Mouse (Mus musculus) adipocyte (in vitro differentiated cells): Measurements from ENCODE around the gene Iqch.

Experiments used
- DNase-seq: peaks from one replicate; pipeline ENCODE4 v3.0.0-alpha.2; 2016; ENCODE audit warnings: low spot score

Gene Iqch

GRCm38 (mm10) chr9:63493746-63494145, 108.5 kb downstream of the Iqch start:
- no peak for DNase-seq

GRCm38 (mm10) chr9:63492291-63492690, 110.0 kb downstream of the Iqch start:
- no peak for DNase-seq

- no peak for DNase-seq
Measured at GRCm38 (mm10) chr9:63490521-63491307, 111.6 kb downstream of the Iqch start.

DNA sequence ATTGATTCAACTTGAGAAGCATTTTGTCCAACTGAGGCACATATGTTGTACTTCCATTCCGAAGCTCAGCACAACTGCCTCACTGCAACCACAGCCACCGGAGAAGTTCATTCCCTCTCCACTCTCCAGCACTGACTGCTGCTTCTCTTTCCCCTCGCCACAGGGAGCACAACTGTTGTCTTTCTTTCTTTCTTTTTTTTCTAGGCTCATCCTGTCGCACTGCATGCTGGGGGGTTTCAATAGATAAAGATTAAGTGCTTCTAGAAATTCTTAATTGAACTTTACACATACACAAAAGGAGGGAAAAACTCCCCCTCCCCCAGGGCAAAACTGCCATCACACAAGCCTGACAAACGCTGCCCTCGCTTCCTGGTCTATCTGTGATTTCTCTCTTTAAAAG, 113.1 kb downstream of the Iqch start:
- no peak for DNase-seq

DNA sequence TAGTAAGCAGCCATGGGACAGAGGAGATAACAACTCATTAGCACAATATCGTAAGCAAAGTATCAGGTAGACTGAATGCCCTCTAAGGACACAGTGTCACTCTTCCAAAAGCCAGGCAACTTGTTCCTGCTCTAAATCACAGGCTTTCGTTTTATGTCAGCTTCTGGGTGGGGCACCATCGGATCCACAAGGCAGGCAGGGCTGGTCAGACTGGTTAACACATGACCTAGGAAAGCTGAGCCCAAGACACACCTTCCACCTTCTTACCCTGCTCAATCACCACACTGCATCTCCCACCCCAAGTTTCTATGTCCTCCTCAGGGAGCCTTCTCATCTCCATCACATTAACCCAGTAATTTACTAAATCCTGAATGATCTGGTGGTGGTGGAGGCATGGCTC, 136.7 kb downstream of the Iqch start:
- no peak for DNase-seq

DNA sequence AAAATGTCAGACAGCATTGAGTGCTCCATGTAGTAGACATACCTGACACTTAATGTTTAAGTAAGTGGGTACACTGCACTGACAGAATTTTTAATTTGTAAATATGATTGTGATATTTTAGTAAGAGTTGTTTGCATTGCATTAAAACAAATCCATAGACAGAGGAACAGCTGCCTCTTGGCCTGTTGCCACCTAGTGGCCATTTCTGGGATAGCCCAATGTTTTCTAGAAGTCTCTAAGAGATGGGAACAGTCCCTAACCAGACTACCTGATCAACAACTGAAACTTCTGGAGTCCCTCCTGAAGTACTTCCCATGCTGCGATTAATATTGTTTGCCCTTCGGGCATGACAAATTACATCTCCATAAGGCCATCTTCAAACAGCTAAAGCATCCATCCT, 140.0 kb downstream of the Iqch start:
- DNase-seq: peak; percentile 84

DNA sequence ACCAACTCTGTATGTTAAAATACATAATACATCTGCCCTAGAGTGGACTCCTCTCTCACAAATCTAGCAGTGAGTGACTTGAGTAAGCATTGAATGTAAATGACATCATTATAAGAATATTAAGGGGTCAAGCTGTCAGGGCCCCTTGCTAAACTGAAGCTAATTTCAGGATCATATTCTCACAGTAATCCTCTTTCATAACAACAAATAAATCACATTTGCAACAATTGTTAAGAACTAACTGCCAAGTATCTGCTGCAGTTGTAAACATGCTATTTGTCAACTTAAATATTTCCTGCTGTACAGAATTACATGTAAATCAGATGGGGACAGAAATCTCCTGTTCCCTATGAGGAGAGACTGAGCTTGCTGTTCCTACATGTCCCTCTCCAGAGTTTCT, 145.9 kb downstream of the Iqch start:
- DNase-seq: peak; percentile 7

DNA sequence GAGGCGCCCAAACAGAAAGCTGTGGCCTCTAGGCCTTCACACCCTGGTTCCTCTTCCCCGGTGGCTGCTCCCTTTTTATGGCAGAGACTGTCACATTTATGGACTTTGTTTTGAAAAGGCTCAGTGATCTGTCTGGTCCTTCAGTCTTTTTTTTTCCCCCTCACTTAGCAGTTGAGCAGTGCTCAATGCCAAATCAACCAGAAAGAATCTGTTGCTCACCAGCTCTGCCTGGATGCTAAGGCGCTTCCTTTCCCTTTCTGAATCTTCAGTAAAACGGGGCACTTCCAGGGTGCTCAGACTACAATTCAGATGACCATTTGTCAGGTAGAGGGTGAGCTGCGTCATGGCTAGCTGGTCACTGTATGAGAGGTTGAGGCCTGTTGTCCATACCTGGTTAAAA, 148.0 kb downstream of the Iqch start:
- DNase-seq: no peak

GRCm38 (mm10) chr9:63450531-63451030, 151.7 kb downstream of the Iqch start:
- no peak for DNase-seq

- DNase-seq: no peak
Measured at GRCm38 (mm10) chr9:63443695-63444094, 158.6 kb downstream of the Iqch start.

- DNase-seq: no peak
Measured at GRCm38 (mm10) chr9:63430652-63431051, 171.6 kb downstream of the Iqch start.

- DNase-seq: peak; percentile 12
Measured at GRCm38 (mm10) chr9:63421096-63421736, 181.1 kb downstream of the Iqch start.

- no peak for DNase-seq
Measured at GRCm38 (mm10) chr9:63420396-63420795, 181.9 kb downstream of the Iqch start.

DNA sequence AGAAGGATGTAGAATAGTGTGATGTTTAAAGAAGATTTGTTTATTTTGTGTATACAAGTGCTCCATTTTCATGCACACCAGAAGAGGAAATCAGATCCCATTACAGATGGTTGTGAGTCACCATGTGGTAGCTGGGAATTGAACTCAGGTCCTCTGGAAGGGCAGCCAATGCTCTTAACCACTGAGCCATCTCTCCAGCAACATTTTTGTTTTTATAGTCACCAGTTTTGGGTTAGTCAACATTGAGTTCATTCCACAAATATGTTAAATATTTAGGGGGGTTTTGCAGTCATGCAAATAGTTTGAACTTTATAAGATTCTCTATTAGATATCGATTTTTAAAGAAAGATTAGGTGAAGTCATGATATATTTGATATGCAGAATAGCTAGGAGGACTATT, 202.1 kb downstream of the Iqch start:
- no peak for DNase-seq

DNA sequence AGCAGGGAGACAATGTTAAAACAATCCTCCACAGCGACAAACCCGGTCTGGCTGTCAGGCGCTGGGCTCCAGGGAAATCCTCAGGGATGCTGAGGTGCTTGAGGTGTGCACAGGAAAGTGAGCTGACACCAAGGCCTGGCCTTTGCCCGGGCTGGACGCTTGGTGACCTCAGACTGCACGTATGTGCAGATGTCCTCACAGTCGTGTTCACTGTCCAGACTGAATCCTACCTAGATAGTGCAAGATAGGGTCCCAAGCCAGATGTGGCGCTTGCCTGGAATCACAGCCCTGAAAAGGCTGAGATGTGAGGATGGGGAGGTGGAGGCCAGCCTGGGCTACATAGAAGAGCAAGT, 202.9 kb downstream of the Iqch start:
- no peak for DNase-seq

DNA sequence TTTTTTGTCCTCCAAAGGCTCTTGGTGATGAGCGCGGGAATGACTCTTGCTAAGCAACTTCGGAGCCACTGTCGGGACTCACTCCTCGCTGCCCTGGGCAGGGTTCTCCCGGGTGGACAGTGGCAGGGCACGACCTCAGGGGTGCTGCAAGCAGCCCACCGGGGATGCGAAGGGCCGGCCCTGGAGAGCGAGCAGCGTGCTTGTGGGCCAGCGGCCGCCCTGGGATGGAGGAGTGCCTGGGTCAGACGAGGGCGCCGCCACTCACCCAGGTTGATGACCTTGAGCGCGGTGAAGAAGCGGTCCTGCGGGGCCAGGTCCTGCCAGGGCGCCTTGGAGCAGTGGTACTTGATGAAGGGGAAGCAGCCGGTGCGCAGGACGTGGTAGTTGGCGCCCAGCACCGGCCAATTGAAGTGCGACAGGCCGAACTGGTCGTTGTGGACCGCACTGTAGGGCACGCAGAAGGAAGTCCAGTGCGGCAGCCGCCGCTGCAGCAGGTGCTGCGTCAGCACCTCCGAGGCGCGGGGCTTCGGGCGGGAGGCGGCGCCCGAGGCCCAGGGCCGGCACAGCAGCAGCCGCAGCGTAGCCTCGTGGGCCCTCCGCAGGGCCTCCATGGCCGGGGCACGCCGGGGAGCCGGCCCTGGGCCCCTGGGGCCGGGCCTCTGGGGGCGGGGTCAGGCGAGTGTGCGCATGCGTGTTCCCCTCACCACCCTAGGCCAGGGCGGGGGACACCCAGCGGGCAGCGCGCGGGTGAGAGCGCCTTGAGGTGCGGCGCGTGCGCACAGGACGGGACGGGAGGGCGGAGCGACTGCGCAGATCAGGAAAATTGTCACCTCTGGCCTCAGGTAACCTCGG, 203.5 kb downstream of the Iqch start, which contains the start of gene 2300009A05Rik:
Gene 2300009A05Rik (minus strand): TSS at position 636 of the 852 bp plus-strand sequence.
- DNase-seq: peak; percentile 93

GRCm38 (mm10) chr9:63395612-63396011, 206.7 kb downstream of the Iqch start:
- DNase-seq: no peak

- DNase-seq: no peak
Measured at GRCm38 (mm10) chr9:63391307-63391706, 211.0 kb downstream of the Iqch start.

DNA sequence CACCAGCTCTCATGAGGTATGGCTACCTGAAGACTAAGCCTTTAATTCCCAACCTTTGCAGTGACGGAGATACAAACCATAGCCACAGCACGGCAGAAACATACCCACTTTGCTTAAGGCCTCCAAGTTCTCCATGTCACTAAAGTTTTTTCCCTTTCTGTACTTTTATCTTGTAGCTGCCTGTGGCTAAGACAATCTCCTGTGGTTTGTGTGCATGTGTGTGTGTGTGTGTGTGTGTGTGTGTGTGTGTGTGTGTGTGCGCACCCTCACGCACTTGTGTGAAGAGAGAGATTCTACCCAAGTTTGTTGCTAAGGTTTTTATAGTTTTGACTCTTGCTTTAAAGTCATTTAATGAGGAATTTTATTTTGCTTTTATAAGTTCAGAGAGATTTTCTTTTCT, 219.5 kb downstream of the Iqch start:
- DNase-seq: no peak

- no peak for DNase-seq
Measured at GRCm38 (mm10) chr9:63380326-63380725, 222.0 kb downstream of the Iqch start.

GRCm38 (mm10) chr9:63378174-63378573, 224.1 kb downstream of the Iqch start:
- no peak for DNase-seq
